In genomic region chr11:23124198-23124951, GRCm38 (mm10) we compare ENCODE assay signal across 9 mouse cellular contexts.
DNase-seq lines count a peak whose midpoint lies in the region; ATAC-seq and TF ChIP-seq lines count a peak whose summit lies in the region.
"Had no signal": no experiment of that assay in that cellular context is flagged by ENCODE, and none has a peak within 500 bp of the region (broad histone marks: within the 10 kb centered on the region; RNA-seq: fewer than 3 reads in every experiment).

No protein-coding gene starts in this region.

- DNase-seq in cerebellum, adult 11-12 months = no peak
- peak; percentile 14 to 23 for DNase-seq in heart, postnatal 14 days
- DNase-seq in kidney, postnatal 36 days = peak; percentile 32 to 72
- peak; percentile 88 for DNase-seq in retina, postnatal 1 day

- no peaks in the 10 kb centered on the region for H3K9me3 ChIP-seq in erythroblast, embryonic 14.5 days (ENCODE audit: control insufficient read depth, low read length)

- intact Hi-C loops in heart, postnatal 14 days (cut with DNase I) = no loop called here

- TF ChIP-seq CTCF in bone marrow macrophage, adult 2 months (IDR thresholded peaks at IDR 0.05; ENCODE audit: low read depth, low read length) = no peak

- no peak for TF ChIP-seq POLR2A in bone marrow macrophage, adult 2 months (IDR thresholded peaks at IDR 0.05; ENCODE audit: borderline replicate concordance, low read depth, low read length)

- H3K27me3 ChIP-seq in erythroblast, embryonic 14.5 days (ENCODE audit: control insufficient read depth) = no peaks in the 10 kb centered on the region

- ATAC-seq in cerebellum, adult (ENCODE audit: insufficient number of reproducible peaks, low FRiP score, low TSS enrichment) = peak; percentile 45; the same call in 1 of the 2 replicates
- ATAC-seq in megakaryocyte, adult 5-6 weeks (ENCODE audit: poor library complexity, severe bottlenecking) = peak; percentile 78

- no peaks in the 10 kb centered on the region for H3K36me3 ChIP-seq in erythroblast, embryonic 14.5 days (ENCODE audit: control insufficient read depth)

- H3K4me3 ChIP-seq in bone marrow macrophage, adult 2 months (ENCODE audit: insufficient read depth, low read length) = peak overlapping the region; percentile 49
- peak overlapping the region; percentile 46 for H3K4me3 ChIP-seq in erythroblast, embryonic 14.5 days (replicated peaks)

- H3K4me1 ChIP-seq in bone marrow macrophage, adult 2 months (ENCODE audit: control insufficient read depth, insufficient read depth, low read length) = 0 out of 2 replicates have a peak, but pooled peaks cover 4% of the 10 kb centered on the region
- peaks cover 8% of the 10 kb centered on the region for H3K4me1 ChIP-seq in erythroblast, embryonic 14.5 days (ENCODE audit: control insufficient read depth)

- no peak overlapping the region for H3K27ac ChIP-seq in bone marrow macrophage, adult 2 months (ENCODE audit: insufficient read depth, low read depth, low read length)
- H3K27ac ChIP-seq: macrophage had no signal
